Mouse (Mus musculus): ENCODE results near the gene Rasgrf2.

The Rasgrf2 gene

GRCm38 (mm10) chr13:91893132-91893531, 238.3 kb downstream of the Rasgrf2 start:
- no peak for ATAC-seq (ENCODE audit: insufficient number of reproducible peaks, low FRiP score, low TSS enrichment)

DNA sequence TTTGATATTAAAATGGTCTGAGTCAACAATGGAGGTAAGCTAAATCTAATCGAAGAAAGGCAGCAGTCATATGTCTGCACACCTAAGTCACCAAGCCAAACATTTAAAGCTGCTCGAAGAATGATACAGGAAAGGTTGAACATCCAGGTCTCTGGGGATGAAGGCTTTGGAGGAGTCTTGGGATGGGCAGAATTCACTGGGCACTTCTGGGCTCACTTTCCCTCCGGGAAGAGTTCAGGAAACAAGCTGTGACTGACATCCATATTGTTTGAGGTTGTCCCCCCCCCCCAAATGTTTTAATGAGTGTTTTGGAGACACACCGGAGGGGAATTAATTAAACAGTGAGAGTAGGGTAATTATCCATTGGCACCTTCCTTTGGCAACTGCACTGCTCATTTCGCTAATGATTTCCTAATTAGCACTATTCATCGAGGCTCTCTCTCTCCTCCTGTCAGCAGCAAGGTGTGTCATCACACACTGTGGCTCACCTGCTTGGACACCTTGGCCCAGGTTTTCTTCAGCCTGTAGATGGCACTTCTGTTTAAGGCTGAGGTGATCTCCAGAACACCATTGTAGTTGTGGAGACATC, 241.3 kb downstream of the Rasgrf2 start:
- no peak for ATAC-seq (ENCODE audit: insufficient number of reproducible peaks, low FRiP score, low TSS enrichment)

- no peak for ATAC-seq (ENCODE audit: insufficient number of reproducible peaks, low FRiP score, low TSS enrichment)
These were observed 246.6 kb downstream of the Rasgrf2 start for GRCm38 (mm10) chr13:91884714-91885386.

DNA sequence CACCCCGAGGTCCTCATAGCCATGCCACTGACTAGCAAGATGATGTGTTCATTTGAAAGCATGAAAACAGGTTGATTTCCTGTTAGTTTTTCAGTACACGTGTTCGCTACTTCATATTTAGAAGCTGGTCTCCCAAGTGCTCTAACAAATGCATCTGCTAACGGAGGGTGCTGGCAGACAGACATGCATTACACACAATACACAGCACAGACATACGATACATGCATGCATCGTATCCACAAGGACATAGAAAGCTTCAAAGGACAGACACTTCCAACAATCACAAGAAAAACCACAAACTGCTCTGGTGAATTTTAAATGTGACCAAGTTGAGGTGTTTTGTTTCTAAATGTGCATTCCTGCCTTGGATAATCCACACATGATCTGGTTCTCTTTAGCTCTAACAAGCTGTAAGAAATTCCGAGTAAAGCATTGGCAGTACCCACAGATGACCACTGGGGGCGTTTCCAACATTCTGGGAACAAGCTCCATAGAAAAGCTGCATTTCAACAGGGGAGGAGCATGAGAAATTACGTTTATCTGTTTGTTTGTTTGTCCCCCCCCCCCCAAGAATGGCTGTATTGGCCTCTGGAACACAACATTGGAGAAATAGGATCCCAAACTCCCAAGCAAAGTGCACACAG, 249.5 kb downstream of the Rasgrf2 start:
- ATAC-seq (ENCODE audit: insufficient number of reproducible peaks, low FRiP score, low TSS enrichment): peak; percentile 33; the same call in 1 of the 2 replicates

GRCm38 (mm10) chr13:91880256-91880655, 251.2 kb downstream of the Rasgrf2 start:
- no peak for ATAC-seq (ENCODE audit: insufficient number of reproducible peaks, low FRiP score, low TSS enrichment)

- no peak for ATAC-seq (ENCODE audit: insufficient number of reproducible peaks, low FRiP score, low TSS enrichment)
These were observed 253.5 kb downstream of the Rasgrf2 start for GRCm38 (mm10) chr13:91877996-91878395.

DNA sequence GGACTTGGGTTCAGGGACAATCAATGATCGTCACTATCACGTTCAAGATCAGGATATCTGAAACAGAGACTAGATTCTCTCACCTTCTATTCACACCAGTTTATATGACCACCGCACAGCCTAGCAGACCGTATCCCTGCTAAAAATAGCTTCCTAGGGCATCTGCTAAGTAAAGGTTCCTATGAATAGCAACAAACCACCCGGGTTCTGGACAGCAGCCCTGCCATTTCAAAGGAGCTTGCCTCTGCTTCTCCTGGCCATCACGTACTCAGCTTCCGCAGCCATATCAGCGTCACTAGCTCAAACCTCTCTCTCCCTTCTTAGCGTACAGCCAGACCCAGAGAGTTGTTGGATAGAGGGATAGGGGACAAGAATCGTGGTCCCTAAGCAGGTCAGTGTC, 254.1 kb downstream of the Rasgrf2 start:
- no peak for ATAC-seq (ENCODE audit: insufficient number of reproducible peaks, low FRiP score, low TSS enrichment)

DNA sequence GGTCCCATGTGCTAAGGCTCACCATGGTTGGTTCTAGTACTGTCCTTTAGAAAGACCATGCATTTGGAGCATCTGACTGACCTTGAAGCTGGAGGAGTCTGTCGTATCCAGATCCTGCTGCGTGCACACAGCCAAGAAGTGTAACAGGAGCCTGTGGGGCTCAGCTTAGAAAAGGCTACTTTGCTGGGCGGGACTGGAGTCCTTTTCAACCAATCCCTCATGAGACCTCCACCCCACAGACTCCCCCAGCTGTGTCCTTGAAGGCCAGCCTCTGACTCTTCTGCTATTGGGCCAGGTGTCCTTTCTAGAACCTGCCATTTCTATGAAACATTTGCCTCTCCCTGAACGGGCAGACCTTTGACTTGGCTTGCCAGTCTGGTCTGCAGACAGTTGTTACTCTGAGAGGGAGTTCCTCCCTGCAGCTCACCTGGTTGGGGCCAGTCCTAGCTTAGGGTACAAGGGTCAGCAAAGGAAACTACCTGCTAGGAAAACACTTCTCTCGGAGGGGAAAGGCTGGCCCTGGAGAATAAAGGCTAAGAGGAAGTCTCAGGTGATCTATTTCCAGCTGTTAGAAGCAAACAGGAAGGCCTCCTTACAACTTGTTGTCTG, 254.6 kb downstream of the Rasgrf2 start, which contains the start of gene Ckmt2:
Ckmt2 (minus strand) TSS at position 145 of the 609 bp plus-strand sequence.
- ATAC-seq (ENCODE audit: insufficient number of reproducible peaks, low FRiP score, low TSS enrichment): no peak

DNA sequence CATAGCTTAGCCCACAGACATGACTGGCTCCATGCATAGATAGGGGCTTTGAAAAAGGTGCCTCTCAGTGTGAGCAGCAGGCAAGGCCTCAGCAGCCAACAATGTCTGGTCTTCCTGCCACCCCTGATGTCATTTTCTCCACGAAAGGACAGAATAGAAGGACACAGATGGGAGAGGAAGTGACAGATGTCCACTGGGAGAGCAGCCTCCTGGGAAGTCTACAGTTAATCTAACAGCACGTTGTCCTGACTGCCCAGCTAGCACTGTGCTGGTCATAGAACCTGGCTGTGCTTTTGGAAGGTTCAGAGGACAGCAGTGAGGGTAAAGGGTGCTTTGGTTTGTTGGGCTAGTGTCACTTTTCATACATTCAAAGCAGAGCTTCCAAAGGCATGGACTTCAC, 255.9 kb downstream of the Rasgrf2 start:
- ATAC-seq (ENCODE audit: insufficient number of reproducible peaks, low FRiP score, low TSS enrichment): no peak

- ATAC-seq (ENCODE audit: insufficient number of reproducible peaks, low FRiP score, low TSS enrichment): no peak
These were observed 256.9 kb downstream of the Rasgrf2 start for GRCm38 (mm10) chr13:91874565-91874964.

DNA sequence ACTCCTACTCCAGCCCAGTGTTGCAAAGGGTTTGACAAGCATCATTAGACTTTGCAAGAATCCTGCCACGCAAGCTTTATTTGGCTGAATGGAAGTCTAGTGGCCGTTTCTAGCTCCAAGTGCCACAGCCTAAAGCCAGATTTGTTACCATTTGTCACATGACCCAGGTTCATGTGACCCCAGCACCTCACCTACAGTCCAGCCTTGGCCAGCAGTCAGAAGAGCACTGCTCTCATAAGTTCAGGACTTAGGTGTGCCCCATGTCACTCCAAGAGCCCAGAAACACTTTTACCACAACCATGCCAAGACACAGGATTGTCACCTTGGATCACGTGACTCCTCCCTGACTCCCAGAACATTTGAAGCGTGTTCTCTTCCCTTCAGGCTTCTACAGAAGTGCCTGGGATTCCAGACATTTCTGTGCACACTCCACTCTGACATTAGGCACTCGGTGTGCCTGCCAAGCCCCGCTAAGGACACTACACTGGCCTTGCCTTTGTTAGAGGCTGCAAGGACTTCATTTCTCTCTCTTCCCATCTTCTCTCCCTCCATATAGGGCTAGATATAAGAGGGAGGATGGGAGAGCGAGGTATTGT, 257.6 kb downstream of the Rasgrf2 start:
- no peak for ATAC-seq (ENCODE audit: insufficient number of reproducible peaks, low FRiP score, low TSS enrichment)

GRCm38 (mm10) chr13:91868577-91868976, 262.9 kb downstream of the Rasgrf2 start:
- no peak for ATAC-seq (ENCODE audit: insufficient number of reproducible peaks, low FRiP score, low TSS enrichment)

- no peak for ATAC-seq (ENCODE audit: insufficient number of reproducible peaks, low FRiP score, low TSS enrichment)
These were observed 272.6 kb downstream of the Rasgrf2 start for GRCm38 (mm10) chr13:91858835-91859234.

GRCm38 (mm10) chr13:91857427-91857826, 274.0 kb downstream of the Rasgrf2 start:
- no peak for ATAC-seq (ENCODE audit: insufficient number of reproducible peaks, low FRiP score, low TSS enrichment)

- ATAC-seq (ENCODE audit: insufficient number of reproducible peaks, low FRiP score, low TSS enrichment): no peak
These were observed 277.0 kb downstream of the Rasgrf2 start for GRCm38 (mm10) chr13:91854412-91854811.
